Mouse (Mus musculus) cerebellum, postnatal 25 days (tissue): ENCODE data around the gene Zfp316.

ENCODE experiments used
- DNase-seq, 2 experiments: peaks; one replicate each; pipeline ENCODE4 v3.0.0; 2021; ENCODE audit warnings: mixed read lengths in 2 of 2

Gene Zfp316

DNA sequence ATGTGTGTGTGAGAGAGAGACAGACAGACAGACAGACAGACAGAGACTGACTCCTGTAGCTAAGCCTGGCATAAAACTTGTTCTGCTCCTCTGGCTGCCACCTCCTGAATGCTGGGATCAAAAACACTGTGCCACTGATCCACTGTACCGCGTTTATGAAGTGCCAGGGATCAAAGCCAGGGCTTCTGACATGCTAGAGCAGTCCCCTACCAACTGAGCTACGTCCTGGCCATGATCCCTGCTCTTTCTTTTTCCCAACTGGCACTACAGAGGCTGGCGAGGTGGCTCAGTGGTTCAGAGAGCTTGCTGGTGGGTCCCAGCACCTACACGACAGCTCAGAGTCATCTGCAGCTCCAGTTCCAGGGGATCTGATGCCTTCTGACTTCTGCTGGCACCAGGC, 5.9 kb upstream of the Zfp316 start:
- no peak for DNase-seq

DNA sequence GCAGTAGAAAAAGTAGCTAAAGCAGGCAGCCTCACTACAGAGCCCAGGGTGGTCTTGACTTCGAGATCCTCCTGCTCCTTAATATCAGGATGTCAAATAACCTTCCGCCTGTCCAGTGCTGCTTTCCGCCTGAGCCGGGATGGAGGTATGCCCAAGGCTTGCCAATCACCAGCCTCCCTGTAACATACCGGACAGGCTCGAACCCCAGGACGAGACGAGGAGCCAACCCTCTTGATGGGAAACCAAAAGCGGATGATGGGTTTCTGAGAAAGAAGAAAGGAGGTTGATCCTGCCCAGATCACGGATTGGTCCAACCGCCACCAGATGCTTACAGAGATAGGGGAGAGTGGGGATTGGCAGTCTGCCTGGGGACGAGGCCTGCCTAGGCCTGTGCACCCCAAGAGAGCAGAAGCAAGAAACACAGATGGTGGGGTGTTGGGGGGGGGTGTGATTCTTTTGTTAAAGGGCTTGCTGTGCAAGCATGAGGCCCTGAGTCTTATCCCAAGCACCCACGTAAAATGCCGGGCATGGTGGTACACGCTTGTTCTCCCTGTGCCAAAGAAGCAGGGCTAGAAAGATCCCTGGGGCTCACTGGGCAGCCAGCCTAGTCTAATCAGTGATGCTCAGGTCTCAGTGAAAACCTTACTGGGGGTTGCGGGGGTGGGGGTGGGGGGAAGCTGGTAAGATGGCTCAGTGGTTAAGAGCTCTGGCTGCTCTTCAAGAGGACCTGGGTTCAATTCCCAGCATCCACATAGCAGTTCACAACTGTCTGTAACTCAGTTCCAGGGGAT, 2.9 kb upstream of the Zfp316 start:
- peak in 1 of 2 experiments; percentile 45 for DNase-seq

- no peak for DNase-seq
Observed at GRCm38 (mm10) chr5:143272108-143272507, 2.3 kb upstream of the Zfp316 start.

GRCm38 (mm10) chr5:143271642-143272041, 1.8 kb upstream of the Zfp316 start:
- DNase-seq = no peak

DNA sequence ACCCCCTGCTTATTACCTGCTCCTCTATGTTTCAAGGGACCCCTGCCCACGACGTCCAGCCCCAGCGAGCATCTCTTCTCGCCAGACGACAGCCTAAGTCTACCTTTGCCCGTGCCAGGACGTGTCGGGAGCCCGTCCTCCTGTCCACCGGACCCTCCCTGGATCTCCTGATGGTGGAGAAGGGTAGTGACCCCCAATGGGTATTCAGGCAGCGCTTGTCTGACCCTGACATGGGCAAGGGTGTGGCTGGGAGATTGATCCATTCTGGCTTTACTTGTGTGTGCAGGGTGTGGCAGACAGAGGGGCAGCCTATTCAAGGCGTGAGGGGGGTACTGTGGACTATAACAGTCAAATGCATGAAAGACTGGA, 313 bp upstream of the Zfp316 start:
- no peak for DNase-seq

DNA sequence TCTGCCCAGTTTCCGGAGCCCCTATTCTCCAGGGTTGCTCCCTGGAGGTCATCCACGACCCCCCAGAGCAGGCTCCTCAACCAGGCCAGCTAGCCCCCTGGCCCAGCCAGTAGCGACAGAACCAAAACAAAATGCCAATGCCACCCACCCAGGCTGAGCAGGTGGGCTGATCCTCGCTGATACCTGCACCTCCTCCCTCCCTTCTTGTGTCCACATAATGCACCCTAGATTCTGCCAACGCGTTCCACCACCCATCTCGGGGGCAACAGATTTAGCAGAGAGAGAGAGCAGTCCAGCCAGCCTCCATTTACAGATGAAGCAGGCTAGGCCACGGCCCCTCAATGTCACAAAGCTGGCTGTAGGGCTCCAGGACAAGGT, 848 bp downstream of the Zfp316 start:
- DNase-seq = peak in 1 of 2 experiments; percentile 19

DNA sequence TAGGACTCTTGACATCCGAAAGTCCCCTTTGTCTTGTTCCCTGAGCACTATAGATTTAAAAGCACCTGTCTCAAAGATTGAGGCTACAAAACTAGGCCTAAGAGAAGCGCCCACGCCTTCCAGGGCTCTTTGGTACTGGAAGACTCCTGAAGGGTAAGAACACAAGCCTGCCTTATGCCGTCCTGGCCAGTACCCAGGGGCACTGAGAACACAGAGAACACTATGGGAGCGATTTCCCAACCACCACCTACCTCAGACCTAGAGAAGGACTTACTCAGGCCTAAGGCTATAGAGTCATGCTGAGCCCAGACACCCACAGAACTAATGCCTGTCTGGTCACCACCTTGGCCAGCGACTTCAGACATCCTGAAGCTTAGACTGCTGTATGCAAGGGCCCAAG, 3.0 kb downstream of the Zfp316 start:
- peak in 1 of 2 experiments; percentile 34 for DNase-seq

DNA sequence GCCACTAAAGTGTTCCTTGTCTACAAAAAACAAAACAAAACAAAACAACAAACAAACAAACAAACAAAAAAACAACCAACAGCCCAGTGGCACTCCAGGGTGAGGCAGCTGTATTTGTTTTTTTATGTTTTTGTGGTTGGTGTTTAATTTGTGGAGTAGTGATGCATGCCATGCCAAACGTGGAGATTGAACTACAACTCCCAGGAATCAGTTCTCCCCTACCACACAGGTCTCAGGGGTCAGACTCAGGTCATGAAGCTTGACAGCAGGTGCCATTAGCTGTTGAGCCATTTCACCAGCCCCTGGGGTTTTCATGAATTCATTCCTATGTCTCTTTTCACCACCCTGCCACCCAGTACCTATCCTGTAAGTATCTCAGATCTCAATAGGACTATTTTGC, 4.4 kb downstream of the Zfp316 start:
- DNase-seq = no peak

- DNase-seq = peak in 1 of 2 experiments; percentile 66
Observed at GRCm38 (mm10) chr5:143264689-143265088, 5.1 kb downstream of the Zfp316 start.

DNA sequence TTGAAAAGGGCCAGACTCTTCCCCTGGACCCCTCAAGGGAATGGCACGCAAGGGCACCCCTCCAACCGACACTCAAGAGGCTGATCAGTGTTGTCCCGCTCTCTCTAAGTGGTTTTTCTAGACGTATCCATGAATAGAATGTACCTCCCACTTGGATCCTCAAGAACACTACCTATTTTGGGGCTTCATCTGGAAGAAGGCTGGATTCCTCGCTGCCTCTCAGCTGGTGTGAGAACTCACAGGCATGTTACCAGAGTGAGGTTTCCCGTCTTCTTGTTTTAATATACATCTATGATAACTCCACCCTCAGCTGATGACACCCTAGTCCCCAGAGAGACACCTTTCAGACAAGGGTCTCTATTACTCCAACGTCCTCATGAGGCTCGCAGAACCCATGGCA, 8.2 kb downstream of the Zfp316 start:
- no peak for DNase-seq

DNA sequence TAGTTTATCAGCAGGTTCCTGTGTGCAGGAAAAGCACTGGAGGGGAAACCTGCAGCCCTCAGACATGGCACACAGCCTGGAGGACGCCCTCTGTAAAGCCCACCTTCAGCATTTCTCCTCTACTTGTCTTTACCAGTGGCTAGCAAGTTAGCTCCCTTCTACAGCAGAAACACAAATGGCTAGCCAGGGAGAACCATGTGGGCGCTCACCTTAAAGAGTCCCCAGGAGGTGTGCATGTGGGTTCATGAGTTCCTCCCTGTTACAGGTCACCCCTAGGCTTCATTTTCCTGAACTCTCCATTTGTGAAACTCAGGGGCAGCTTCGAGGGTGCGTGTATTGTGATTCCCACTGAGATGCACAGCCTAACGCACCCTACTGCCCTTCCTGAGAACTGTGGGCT, 14.0 kb downstream of the Zfp316 start:
- no peak for DNase-seq

DNA sequence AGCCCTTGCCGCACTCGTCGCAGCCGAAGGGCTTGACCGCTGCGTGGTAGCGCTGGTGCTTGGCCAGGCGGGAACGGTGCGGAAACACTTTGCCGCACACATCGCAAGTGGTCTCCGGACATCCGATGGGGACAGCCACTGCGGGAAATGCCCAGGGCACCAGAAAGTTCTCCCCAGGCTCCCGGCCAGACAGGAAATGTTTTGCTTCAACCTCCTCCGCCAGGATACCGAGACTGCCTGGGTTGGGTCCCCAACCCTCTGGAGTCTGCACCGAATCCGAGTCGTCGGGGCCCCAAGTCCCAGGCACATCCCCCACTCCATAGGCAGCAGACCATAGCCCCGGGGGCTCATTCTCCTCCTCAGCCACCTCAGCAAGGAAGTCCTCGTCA, 14.7 kb downstream of the Zfp316 start:
- no peak for DNase-seq

GRCm38 (mm10) chr5:143254487-143255130, 15.2 kb downstream of the Zfp316 start:
- peak; percentile 70 to 75 for DNase-seq

GRCm38 (mm10) chr5:143253881-143254486, 15.8 kb downstream of the Zfp316 start:
- DNase-seq = peak in 1 of 2 experiments; percentile 81

GRCm38 (mm10) chr5:143253186-143253880, 16.5 kb downstream of the Zfp316 start:
- peak; percentile 78 to 82 for DNase-seq

- DNase-seq = no peak
Observed at GRCm38 (mm10) chr5:143252791-143253185, 17.0 kb downstream of the Zfp316 start.

GRCm38 (mm10) chr5:143252039-143252438, 17.8 kb downstream of the Zfp316 start:
- DNase-seq = peak in 1 of 2 experiments; percentile 25

DNA sequence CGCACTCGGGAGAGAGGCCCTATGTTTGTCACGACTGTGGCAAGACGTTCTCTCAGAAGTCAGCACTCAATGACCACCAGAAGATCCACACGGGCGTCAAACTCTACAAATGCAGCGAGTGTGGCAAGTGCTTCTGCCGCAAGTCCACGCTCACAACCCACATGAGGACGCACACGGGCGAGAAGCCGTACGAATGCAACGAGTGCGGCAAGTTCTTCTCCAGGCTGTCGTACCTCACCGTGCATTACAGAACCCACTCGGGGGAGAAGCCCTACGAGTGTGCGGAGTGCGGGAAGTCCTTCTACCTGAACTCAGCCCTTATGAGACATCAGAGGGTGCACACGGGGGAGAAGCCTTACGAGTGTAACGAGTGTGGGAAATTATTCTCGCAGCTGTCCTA, 24.9 kb downstream of the Zfp316 start:
- no peak for DNase-seq

GRCm38 (mm10) chr5:143236036-143236435, 33.8 kb downstream of the Zfp316 start:
- DNase-seq = no peak

DNA sequence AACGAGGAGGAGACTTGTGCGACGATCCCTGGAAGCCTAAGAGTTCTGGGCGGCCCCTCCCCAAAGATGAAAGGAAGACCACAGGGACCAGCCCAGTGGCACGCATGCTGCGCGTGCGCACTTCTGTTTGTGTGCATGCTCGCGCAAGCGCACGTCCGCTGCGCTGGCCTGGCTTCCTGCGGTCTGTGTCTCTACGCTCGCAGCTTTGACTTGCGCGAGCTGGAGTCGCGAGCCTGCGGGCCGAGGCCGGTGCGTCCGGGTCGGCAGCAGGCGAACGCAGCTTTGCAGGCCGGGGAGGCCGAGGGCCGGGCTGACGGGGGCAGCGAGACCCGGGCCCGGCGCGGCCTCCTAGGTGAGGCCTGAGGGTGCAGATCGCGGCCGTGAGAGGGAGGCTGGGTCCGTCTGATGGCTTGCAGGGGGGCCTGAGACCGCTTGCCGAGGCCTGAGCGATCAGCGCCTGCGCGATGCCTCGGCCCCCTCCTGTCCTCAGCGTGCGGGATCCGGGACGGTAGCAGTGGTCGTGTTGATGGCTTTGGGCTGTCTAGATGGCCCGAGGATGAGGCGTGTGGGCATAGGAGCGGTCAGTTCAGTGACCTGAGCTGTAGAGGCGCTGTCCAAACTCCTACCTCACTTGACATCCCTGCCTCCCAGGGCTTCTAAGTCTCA, 34.7 kb downstream of the Zfp316 start, which contains the start of gene Zfp12:
Gene Zfp12, plus strand, starts transcription at position 136 of the 666 bp plus-strand sequence.
- peak; percentile 96 to 97 for DNase-seq

DNA sequence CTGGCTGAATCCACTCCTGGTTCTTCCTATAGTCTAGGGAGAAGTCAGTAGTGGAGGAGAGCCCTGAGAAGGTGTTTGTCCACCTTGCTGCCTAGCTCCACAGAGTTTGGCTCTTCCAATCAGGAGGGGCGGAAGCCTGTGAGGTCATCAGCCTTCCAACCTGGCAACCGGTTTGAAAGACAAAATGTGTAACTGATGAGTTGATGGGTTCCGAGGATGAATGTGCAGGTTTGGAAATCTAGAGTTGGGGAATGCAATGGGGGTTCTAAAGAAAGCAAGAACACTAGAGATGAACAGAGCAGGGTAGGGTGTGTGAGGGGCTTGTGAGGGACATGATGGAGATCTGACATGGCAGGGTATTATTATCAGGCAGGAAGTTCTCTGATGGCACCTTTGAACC, 43.0 kb downstream of the Zfp316 start, which contains the start of gene Spdye4a:
Gene Spdye4a, minus strand, starts transcription at position 101 of the 400 bp plus-strand sequence.
- no peak for DNase-seq

- DNase-seq = no peak
Observed at GRCm38 (mm10) chr5:143222287-143222686, 47.5 kb downstream of the Zfp316 start.

DNA sequence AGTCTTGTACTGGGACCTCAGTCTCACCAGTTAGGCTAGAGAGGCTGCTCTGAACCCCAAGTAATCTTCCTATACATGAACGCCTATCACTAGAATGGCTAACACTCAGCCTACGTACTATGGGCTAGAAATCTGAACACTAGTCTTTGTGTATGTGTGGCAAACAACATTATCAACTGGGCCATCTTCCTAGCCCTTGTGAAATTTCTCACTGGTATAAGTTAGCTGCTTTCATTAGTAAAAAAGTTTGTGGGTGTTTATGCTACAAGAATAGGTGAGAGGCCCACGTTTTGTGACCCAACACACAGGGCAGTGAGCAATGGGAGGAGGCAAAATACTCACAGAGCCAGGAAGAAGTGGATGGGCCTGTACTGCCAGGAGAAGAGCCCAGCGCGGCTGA, 48.8 kb downstream of the Zfp316 start:
- no peak for DNase-seq
